Mouse (Mus musculus): ENCODE data around the gene A930033H14Rik. TPM values are rescaled to one million over a fixed set of nuclear protein-coding genes. Genes with fewer than 3 reads are reported as not detected.

The A930033H14Rik gene
- 1.6 and 2.1 TPM in 2 replicates for polyA plus RNA-seq (2012; rRNA removed)

GRCm38 (mm10) chr10:69212542-69213440 is at the start of gene A930033H14Rik:
A930033H14Rik (minus strand) TSS chr10:69213098.

Other genes starting within 250 kb of the A930033H14Rik start
- gene Rhobtb1, start 61.7 kb downstream of the A930033H14Rik start, polyA plus RNA-seq (2012; rRNA removed): 41.4 and 45.1 TPM in 2 replicates
- gene Cdk1, start 139.8 kb upstream of the A930033H14Rik start, polyA plus RNA-seq (2012; rRNA removed): 38.1 and 58.5 TPM in 2 replicates
- gene Ank3, start 185.7 kb upstream of the A930033H14Rik start, polyA plus RNA-seq (2012; rRNA removed): 8.6 and 11.7 TPM in 2 replicates

Measured in ovary, adult 2 months (tissue).